Mouse (Mus musculus): ENCODE measurements at regions not wholly inside any gene's neighbourhood (a gene's known extent, or its start where the extent isn't known, plus 50 kb on each side); places are given as distances from the start of the nearest gene placed in this dataset.

DNA sequence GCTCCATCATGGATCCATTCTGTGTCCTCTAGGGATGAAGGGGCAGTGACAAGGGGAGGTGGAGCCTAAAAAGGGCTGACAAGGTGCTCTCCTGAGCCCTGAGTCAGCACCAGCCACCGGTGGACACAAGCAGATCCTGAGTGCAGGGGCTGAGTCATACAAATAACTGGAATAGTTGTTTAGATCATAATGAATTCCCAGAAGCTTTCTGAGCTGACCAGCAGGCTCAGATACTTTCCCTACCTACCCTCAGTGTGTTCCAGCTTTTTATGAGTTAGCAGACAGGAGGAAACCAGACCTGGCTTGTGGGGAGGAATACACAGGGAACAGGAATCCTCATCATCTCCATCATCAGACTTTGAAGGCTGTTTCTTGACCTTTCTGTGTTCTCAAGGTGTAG, 130.7 kb upstream of the Fggy start:
- TF ChIP-seq CTCF (IDR thresholded peaks at IDR 0.05; ENCODE audit: low read depth, low read length) (no peak), GATA1 (IDR thresholded peaks at IDR 0.05; ENCODE audit: borderline replicate concordance, low read length) (no peak), TAL1 (conservative IDR thresholded peaks at IDR 0.05; ENCODE audit: low read depth, low read length) (no peak), GATA2 (IDR thresholded peaks at IDR 0.05; ENCODE audit: borderline replicate concordance, low read depth, low read length) (no peak)

Data from G1E (cell line).